Mouse (Mus musculus) kidney, embryonic 14.5 days (tissue): ENCODE measurements around the gene 4930432M17Rik. TPM values are rescaled to one million over a fixed set of nuclear protein-coding genes. Genes with fewer than 3 reads are reported as not detected.

ENCODE experiments used
- ATAC-seq: fragments of 200-750 bp; cut with Nextera tagmentation; 2 replicates; pipeline ENCODE4 v1.8.0; 2017; ENCODE audit warnings: moderate number of reproducible peaks, mild to moderate bottlenecking, moderate TSS enrichment, moderate library complexity; ENCODE audit not compliant: low FRiP score, low TSS enrichment
- H3K27ac ChIP-seq: fragments of 300-500 bp; sonication (generic); 2 replicates; pipeline ENCODE4 v1.5.1; 2014; ENCODE audit warnings: low read depth, mild to moderate bottlenecking, low read length, moderate library complexity, mixed read lengths
- H3K27me3 ChIP-seq: fragments of 300-500 bp; sonication (generic); 2 replicates; pipeline ENCODE4 v1.6.1; 2014; ENCODE audit warnings: mild to moderate bottlenecking, low read length; ENCODE audit not compliant: control insufficient read depth, insufficient read depth
- H3K36me3 ChIP-seq: fragments of 300-500 bp; sonication (generic); 2 replicates; pipeline ENCODE4 v1.6.1; 2014; ENCODE audit warnings: low read length, mixed read lengths; ENCODE audit not compliant: control insufficient read depth, insufficient read depth
- H3K4me1 ChIP-seq: fragments of 300-500 bp; sonication (generic); 2 replicates; pipeline ENCODE4 v1.6.1; 2014; ENCODE audit warnings: low read length, mixed read lengths; ENCODE audit not compliant: control insufficient read depth, insufficient read depth
- H3K4me2 ChIP-seq: fragments of 300-500 bp; sonication (generic); replicated peaks from 2 replicates; pipeline ENCODE4 v1.6.1; 2014; ENCODE audit warnings: low read depth, mild to moderate bottlenecking, low read length
- H3K4me3 ChIP-seq: fragments of 300-500 bp; sonication (generic); 2 replicates; pipeline ENCODE4 v1.5.1; 2014; ENCODE audit warnings: mild to moderate bottlenecking, low read length
- H3K9ac ChIP-seq: fragments of 300-500 bp; sonication (generic); 2 replicates; pipeline ENCODE4 v1.6.1; 2014; ENCODE audit warnings: low read depth, mild to moderate bottlenecking, low read length, moderate library complexity
- H3K9me3 ChIP-seq: fragments of 300-500 bp; sonication (generic); 2 replicates; pipeline ENCODE4 v1.6.1; 2016; ENCODE audit warnings: low read length; ENCODE audit not compliant: control insufficient read depth
- WGBS: fragments of 180-500 bp; shearing (Covaris S2); extraction: QIAGEN DNeasy Blood & Tissue Kit; methylation state at CpG from one replicate; pipeline ENCODE4 v1.1.7; 2014; 5-methylcytosine and 5-hydroxymethylcytosine counted together
- polyA plus RNA-seq: library from polyadenylated mRNA; unstranded; fragments of >200 nt; fragmentation: Nextera tagmentation; extraction: Ambion mirVana; gene quantifications from 2 replicates; pipeline ENCODE4 v1.2.1, GENCODE M21; 2014

The 4930432M17Rik gene
- polyA plus RNA-seq, 1 experiment from 2014 or later = not detected

DNA sequence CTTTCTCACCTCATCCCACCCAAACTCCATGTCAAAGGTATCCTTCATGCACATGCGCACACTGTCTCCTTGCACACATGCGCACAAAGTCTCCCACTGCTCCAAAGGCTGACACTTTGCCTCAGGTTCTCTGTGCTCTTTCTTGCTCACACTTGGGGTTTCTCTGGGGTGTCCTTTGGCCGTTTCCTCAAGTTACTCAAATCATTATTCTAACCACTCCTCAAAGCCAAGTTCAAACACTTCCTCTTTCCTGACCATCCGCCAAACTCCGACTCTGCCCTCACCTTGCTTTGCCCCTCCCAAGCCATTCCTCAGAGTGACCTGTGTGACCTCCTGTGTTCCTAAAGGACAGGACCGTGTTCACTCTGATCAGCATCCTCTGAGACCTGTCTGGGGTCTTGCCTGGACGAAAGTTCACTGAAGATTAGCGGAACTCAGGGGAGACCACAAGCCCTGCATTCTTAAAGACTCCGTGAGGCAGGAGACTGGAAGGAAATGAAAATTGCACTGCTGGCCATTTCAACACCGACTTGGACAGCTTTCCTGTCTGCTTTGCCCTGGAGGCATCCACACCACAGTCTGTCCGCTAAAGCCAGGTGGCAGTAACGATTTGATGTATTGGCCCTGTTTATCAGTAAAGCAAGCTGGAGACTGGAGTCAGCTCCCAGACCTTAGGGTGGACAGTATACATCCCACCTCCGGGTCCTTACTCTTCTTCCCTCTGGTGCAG, 22.6 kb downstream of the 4930432M17Rik start:
- no peak overlapping the region for H3K4me3 ChIP-seq
- H3K4me2 ChIP-seq = no peak overlapping the region
- H3K27ac ChIP-seq = no peak overlapping the region
- WGBS = 74% methylated on average over 13 of the region's 13 CpGs
- no peak overlapping the region for H3K9ac ChIP-seq
- H3K27me3 ChIP-seq = no peaks in the 10 kb centered on the region
- no peaks in the 10 kb centered on the region for H3K36me3 ChIP-seq
- H3K9me3 ChIP-seq = no peaks in the 10 kb centered on the region
- H3K4me1 ChIP-seq = no peaks in the 10 kb centered on the region
- ATAC-seq = no peak

DNA sequence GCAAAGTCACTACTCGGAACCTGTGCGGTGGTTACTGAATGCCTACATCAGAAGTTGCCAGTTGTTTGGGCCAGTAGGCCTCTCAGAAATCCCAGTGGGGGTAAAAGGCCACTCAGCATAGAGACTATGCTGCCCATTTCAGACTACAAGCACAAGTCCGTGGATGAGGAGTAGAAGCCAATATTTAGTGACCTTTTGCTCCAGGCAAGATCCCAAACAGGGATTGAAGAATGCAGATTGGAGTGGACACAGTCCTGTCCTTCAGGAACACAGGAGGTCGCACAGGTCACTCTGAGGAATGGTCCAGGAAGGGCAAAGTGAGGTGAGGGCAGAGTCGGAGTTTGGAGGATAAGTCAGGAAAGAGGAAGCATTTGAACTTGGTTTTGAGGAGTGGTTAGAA, 23.2 kb downstream of the 4930432M17Rik start:
- Histone ChIP-seq H3K4me3 (no peak overlapping the region), H3K4me2 (no peak overlapping the region), H3K9me3 (no peaks in the 10 kb centered on the region), H3K27ac (no peak overlapping the region), H3K9ac (no peak overlapping the region), H3K27me3 (no peaks in the 10 kb centered on the region), H3K36me3 (no peaks in the 10 kb centered on the region), H3K4me1 (no peaks in the 10 kb centered on the region)
- WGBS = 85% methylated on average over 5 of the region's 5 CpGs
- no peak for ATAC-seq

DNA sequence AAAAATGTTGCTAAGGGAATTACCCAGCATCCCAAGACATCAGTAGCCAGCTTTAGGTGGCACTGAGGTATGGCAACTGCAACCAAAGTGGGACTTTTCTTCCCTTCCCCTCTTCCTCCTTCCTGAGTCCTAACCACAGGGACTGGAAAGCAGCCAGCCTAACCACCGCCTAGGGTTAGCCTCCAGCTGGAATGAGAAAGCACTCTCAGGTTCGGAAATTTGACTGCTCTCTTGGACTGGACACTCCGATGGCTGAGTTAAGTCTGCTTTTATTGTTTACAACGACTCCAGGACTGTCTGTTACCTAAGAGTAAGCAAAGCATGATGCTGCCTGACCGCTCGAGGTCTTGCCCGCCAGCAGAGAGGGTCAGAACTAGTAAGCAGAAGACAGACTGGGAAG, 26.6 kb downstream of the 4930432M17Rik start:
- Histone ChIP-seq H3K36me3 (no peaks in the 10 kb centered on the region), H3K9me3 (no peaks in the 10 kb centered on the region), H3K4me1 (no peaks in the 10 kb centered on the region), H3K4me3 (no peak overlapping the region), H3K27me3 (no peaks in the 10 kb centered on the region), H3K27ac (no peak overlapping the region), H3K9ac (no peak overlapping the region), H3K4me2 (no peak overlapping the region)
- 86% methylated on average over 7 of the region's 7 CpGs for WGBS
- ATAC-seq = no peak

DNA sequence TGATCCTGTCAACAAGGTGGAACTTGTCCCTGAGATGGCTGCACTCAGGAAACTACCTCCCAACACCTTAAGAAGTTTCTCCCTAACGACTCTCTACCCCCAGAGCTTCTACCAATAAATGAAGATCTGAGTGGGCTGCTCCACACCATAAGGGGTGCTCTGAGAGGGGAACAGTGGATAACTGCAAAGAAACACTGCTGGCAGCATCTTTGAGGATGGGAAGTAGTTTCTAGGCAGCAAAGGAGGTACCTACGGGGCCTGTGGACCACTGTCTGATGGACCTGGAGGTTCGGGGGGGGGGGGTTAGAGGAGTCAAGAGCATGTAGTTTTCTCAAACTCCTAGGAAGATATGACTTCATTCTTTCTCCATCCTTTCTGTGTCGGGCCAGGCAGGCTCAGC, 28.8 kb downstream of the 4930432M17Rik start:
- no peak overlapping the region for H3K4me3 ChIP-seq
- H3K9ac ChIP-seq = no peak overlapping the region
- no peaks in the 10 kb centered on the region for H3K36me3 ChIP-seq
- no peak for ATAC-seq
- no peak overlapping the region for H3K4me2 ChIP-seq
- H3K27me3 ChIP-seq = no peaks in the 10 kb centered on the region
- WGBS = 88% methylated on average over 4 of the region's 4 CpGs
- H3K4me1 ChIP-seq = no peaks in the 10 kb centered on the region
- H3K9me3 ChIP-seq = no peaks in the 10 kb centered on the region
- no peak overlapping the region for H3K27ac ChIP-seq

DNA sequence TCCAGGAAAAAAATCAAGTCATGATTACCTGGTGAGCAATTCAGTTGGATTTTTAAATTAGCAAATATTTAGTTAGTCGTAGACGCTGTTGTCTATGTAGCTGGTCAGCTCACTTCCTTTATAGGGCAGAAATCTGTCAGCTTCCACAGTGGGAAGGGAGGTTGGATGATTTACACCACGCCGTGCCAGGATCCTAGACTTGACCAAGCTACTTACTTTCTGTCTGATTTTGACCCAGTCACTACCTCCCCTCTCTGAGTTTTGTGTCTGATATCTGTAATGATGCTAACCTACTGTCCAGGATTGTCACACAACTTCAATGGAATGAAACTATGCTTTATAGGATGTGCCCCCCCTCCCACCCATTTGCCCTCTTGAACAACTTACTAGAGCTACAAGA, 29.3 kb downstream of the 4930432M17Rik start:
- Histone ChIP-seq H3K27me3 (no peaks in the 10 kb centered on the region), H3K4me3 (no peak overlapping the region), H3K4me1 (no peaks in the 10 kb centered on the region), H3K27ac (no peak overlapping the region), H3K9ac (no peak overlapping the region), H3K9me3 (no peaks in the 10 kb centered on the region), H3K4me2 (no peak overlapping the region), H3K36me3 (no peaks in the 10 kb centered on the region)
- ATAC-seq = no peak
- WGBS = 95% methylated on average over 4 of the region's 4 CpGs

DNA sequence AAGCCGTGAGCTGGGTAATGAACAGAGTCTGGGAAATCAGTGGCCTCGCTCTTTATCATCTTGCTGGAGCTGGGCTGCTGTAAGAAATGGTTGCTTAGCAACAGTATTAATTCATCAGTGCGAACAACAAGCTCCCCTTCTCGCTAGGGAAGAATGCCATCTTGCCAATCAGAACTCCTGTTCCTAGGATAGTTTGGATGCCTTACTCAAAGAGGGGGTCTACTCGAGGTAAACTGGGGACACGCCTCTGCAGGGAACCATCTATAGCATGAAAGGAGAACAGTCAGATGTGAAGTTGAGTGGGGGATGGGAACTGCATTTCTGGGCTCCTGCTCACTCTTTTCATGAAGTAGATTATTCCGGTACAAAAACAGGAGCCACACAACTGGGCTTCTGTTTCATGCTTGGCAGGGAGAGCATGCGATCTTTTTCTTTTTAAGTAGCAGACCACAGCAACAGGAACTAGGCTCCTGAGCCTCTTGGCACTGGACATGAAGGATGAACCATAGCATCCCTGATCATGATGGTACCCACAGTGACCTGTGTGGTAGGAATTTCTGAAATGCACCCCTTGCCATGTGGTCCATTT, 29.9 kb downstream of the 4930432M17Rik start:
- Histone ChIP-seq H3K4me3 (no peak overlapping the region), H3K9me3 (no peaks in the 10 kb centered on the region), H3K4me1 (no peaks in the 10 kb centered on the region), H3K4me2 (no peak overlapping the region), H3K36me3 (no peaks in the 10 kb centered on the region), H3K27ac (no peak overlapping the region), H3K27me3 (no peaks in the 10 kb centered on the region), H3K9ac (no peak overlapping the region)
- ATAC-seq = peak; percentile 24; the same call in 1 of the 2 replicates
- 48% methylated on average over 8 of the region's 8 CpGs for WGBS

DNA sequence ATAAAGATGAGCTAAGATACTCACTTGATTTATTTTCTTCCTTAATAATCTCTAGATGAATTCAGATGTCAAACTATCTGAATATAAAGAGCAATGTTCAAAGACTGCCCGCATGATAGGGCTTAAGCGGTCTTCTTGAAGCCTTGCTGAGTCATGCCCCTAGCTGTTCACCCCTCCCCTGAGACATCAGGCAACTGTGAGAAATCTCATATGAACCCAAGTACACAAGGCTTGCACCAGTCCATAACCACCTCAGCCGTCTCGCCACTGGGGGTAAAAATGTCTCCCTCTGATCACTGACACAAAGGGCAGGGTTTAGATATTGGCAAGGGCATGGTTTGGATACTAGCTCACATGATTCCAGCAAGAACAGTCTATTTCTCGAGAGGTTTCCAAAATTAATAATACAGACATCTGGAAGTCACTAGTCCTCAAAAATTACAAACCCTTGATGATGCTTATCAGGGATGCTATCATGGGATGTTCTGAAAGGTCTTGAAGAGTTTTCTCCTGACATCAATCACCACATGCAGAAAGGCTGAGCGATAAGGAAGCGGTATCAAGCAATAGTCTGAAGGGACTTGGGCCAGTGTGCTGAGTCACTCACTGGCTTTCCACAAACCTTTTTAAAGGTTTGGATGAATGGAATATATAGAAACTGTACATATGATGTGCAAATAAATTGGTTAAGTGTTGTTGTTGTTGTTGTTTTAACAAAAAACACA, 32.8 kb downstream of the 4930432M17Rik start:
- Histone ChIP-seq H3K4me1 (no peaks in the 10 kb centered on the region), H3K4me2 (no peak overlapping the region), H3K27ac (no peak overlapping the region), H3K4me3 (no peak overlapping the region), H3K27me3 (no peaks in the 10 kb centered on the region), H3K36me3 (no peaks in the 10 kb centered on the region), H3K9ac (no peak overlapping the region), H3K9me3 (no peaks in the 10 kb centered on the region)
- WGBS = 88% methylated on average over 7 of the region's 7 CpGs
- no peak for ATAC-seq

DNA sequence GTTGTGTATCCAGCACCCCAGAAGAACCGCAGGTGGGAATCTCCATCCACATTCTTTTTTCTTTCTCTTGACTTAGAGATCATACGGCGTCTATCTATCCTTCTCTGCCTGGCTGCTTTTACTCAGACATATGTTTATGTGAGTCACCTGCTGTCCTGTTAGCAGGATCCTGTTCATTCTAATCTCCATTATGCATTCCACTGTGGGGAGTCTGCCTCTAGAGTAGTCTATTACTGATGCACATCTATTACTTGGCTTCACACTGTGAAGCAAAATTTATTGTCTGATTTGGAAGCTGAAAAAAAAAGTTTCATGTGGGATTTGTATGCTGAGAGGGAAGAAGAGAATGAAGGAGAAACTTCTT, 33.3 kb downstream of the 4930432M17Rik start:
- Histone ChIP-seq H3K4me2 (no peak overlapping the region), H3K27ac (no peak overlapping the region), H3K27me3 (no peaks in the 10 kb centered on the region), H3K9ac (no peak overlapping the region), H3K4me3 (no peak overlapping the region), H3K9me3 (no peaks in the 10 kb centered on the region), H3K4me1 (no peaks in the 10 kb centered on the region), H3K36me3 (no peaks in the 10 kb centered on the region)
- no peak for ATAC-seq
- WGBS = 85% methylated on average over 3 of the region's 3 CpGs

DNA sequence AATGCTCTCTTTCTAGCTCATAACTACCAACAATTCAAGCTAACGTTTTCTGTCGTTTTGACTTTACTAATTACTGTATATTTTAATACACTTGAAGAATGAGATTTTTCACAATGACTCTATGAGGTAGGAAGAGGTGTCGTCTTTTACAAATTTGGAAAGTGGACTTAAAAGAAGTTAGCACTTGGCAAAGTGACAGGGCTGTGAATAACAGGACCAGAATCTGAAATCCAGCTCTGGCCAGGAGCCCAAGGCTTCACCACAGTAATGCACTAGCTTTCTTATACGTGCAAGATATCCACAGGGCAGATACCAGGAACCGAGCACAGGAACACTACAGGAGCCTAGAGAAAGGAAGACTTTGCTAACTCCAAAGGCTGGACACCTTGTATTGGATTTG, 35.5 kb downstream of the 4930432M17Rik start:
- no peak overlapping the region for H3K4me2 ChIP-seq
- H3K4me1 ChIP-seq = no peaks in the 10 kb centered on the region
- no peak overlapping the region for H3K4me3 ChIP-seq
- no peaks in the 10 kb centered on the region for H3K9me3 ChIP-seq
- WGBS = 77% methylated on average over 5 of the region's 5 CpGs
- H3K9ac ChIP-seq = no peak overlapping the region
- H3K27me3 ChIP-seq = no peaks in the 10 kb centered on the region
- no peak for ATAC-seq
- H3K36me3 ChIP-seq = no peaks in the 10 kb centered on the region
- no peak overlapping the region for H3K27ac ChIP-seq
